Mouse (Mus musculus): ENCODE results near the gene Vmn1r113. TPM values are rescaled to one million over a fixed set of nuclear protein-coding genes. Genes with fewer than 3 reads are reported as not detected.
"Not testable (repeated sequence)": the region's sequence is repeated elsewhere in the genome, so short reads cannot be mapped to it uniquely, and the experiment has no call there.

The Vmn1r113 gene
- not detected in 2 replicates for polyA plus RNA-seq (2014; fragmentation: Nextera tagmentation; extraction: Ambion mirVana)

- not testable (repeated sequence) for H3K9me3 ChIP-seq (ENCODE audit: control insufficient read depth, low read length); H3K9ac ChIP-seq (ENCODE audit: low read depth, low read length); H3K27me3 ChIP-seq (ENCODE audit: control insufficient read depth, insufficient read depth, low read length); H3K4me2 ChIP-seq (replicated peaks; ENCODE audit: low read depth, low read length); H3K4me1 ChIP-seq (ENCODE audit: control insufficient read depth, insufficient read depth, low read length); H3K36me3 ChIP-seq (ENCODE audit: control insufficient read depth, insufficient read depth, low read length); H3K4me3 ChIP-seq (ENCODE audit: low read length); H3K27ac ChIP-seq (ENCODE audit: low read depth, low read length); ATAC-seq (ENCODE audit: low FRiP score, low TSS enrichment)
- 57% methylated on average over 2 of the region's 2 CpGs for WGBS
Measured at GRCm38 (mm10) chr7:20786985-20787384, at the start of gene Vmn1r113. Gene Vmn1r113 (plus strand): TSS chr7:20787285.

GRCm38 (mm10) chr7:20770885-20771284 is 16.2 kb upstream of the Vmn1r113 start, which contains the start of gene Vmn1r112:
Gene Vmn1r112 (plus strand): TSS chr7:20771185.
- not testable (repeated sequence) for ATAC-seq (ENCODE audit: low FRiP score, low TSS enrichment); H3K9me3 ChIP-seq (ENCODE audit: control insufficient read depth, low read length); H3K4me1 ChIP-seq (ENCODE audit: control insufficient read depth, insufficient read depth, low read length); H3K4me2 ChIP-seq (replicated peaks; ENCODE audit: low read depth, low read length); H3K27me3 ChIP-seq (ENCODE audit: control insufficient read depth, insufficient read depth, low read length); H3K36me3 ChIP-seq (ENCODE audit: control insufficient read depth, insufficient read depth, low read length); H3K9ac ChIP-seq (ENCODE audit: low read depth, low read length); H3K27ac ChIP-seq (ENCODE audit: low read depth, low read length); H3K4me3 ChIP-seq (ENCODE audit: low read length)
- WGBS, result no CpG with 5 or more reads among the region's 3 CpGs

GRCm38 (mm10) chr7:20812086-20812485 is 25.0 kb downstream of the Vmn1r113 start, which contains the start of gene Vmn1r114:
Gene Vmn1r114 (minus strand): TSS chr7:20812186.
- H3K27me3 ChIP-seq (ENCODE audit: control insufficient read depth, insufficient read depth, low read length); H3K36me3 ChIP-seq (ENCODE audit: control insufficient read depth, insufficient read depth, low read length); H3K4me3 ChIP-seq (ENCODE audit: low read length); H3K4me2 ChIP-seq (replicated peaks; ENCODE audit: low read depth, low read length); H3K9me3 ChIP-seq (ENCODE audit: control insufficient read depth, low read length); ATAC-seq (ENCODE audit: low FRiP score, low TSS enrichment); H3K27ac ChIP-seq (ENCODE audit: low read depth, low read length); H3K4me1 ChIP-seq (ENCODE audit: control insufficient read depth, insufficient read depth, low read length); H3K9ac ChIP-seq (ENCODE audit: low read depth, low read length): not testable (repeated sequence)
- no CpG with 5 or more reads among the region's 5 CpGs for WGBS

Other genes starting within 250 kb of the Vmn1r113 start
- not detected in 2 replicates for gene Gm5726, start 241.5 kb upstream of the Vmn1r113 start, polyA plus RNA-seq (2014; fragmentation: Nextera tagmentation; extraction: Ambion mirVana)
- gene Gm4141, start 211.0 kb upstream of the Vmn1r113 start, polyA plus RNA-seq (2014; fragmentation: Nextera tagmentation; extraction: Ambion mirVana), result not detected in 2 replicates
- gene Gm4513, start 188.3 kb upstream of the Vmn1r113 start, polyA plus RNA-seq (2014; fragmentation: Nextera tagmentation; extraction: Ambion mirVana), result not detected in 2 replicates
- gene Vmn1r107, start 118.4 kb upstream of the Vmn1r113 start, polyA plus RNA-seq (2014; fragmentation: Nextera tagmentation; extraction: Ambion mirVana), result not detected in 2 replicates
- gene Vmn1r111, start 84.1 kb upstream of the Vmn1r113 start, polyA plus RNA-seq (2014; fragmentation: Nextera tagmentation; extraction: Ambion mirVana), result not detected in 2 replicates
- gene Gm10668, start 56.7 kb upstream of the Vmn1r113 start, polyA plus RNA-seq (2014; fragmentation: Nextera tagmentation; extraction: Ambion mirVana), result not detected in 2 replicates
- not detected in 2 replicates for gene Vmn1r112, start 16.1 kb upstream of the Vmn1r113 start, polyA plus RNA-seq (2014; fragmentation: Nextera tagmentation; extraction: Ambion mirVana)
- gene Vmn1r114, start 24.9 kb downstream of the Vmn1r113 start, polyA plus RNA-seq (2014; fragmentation: Nextera tagmentation; extraction: Ambion mirVana), result not detected in 2 replicates
- not detected in 2 replicates for gene Vmn1r115, start 57.7 kb downstream of the Vmn1r113 start, polyA plus RNA-seq (2014; fragmentation: Nextera tagmentation; extraction: Ambion mirVana)
- gene Vmn1r116, start 85.0 kb downstream of the Vmn1r113 start, polyA plus RNA-seq (2014; fragmentation: Nextera tagmentation; extraction: Ambion mirVana), result not detected in 2 replicates
- not detected in 2 replicates for gene Vmn1r117, start 96.8 kb downstream of the Vmn1r113 start, polyA plus RNA-seq (2014; fragmentation: Nextera tagmentation; extraction: Ambion mirVana)
- gene Vmn1r118, start 125.1 kb downstream of the Vmn1r113 start, polyA plus RNA-seq (2014; fragmentation: Nextera tagmentation; extraction: Ambion mirVana), result not detected in 2 replicates
- not detected in 2 replicates for gene Vmn1r119, start 225.2 kb downstream of the Vmn1r113 start, polyA plus RNA-seq (2014; fragmentation: Nextera tagmentation; extraction: Ambion mirVana)

Measured in kidney, embryonic 14.5 days (tissue).